Mouse (Mus musculus): Measurements from ENCODE around the gene Sparcl1.

Gene Sparcl1

GRCm38 (mm10) chr5:104113491-104114172 is at the start of gene Sparcl1:
TSS of gene Sparcl1 (minus strand) at chr5:104113733.
- no peak for DNase-seq (ENCODE audit: low spot score)

- no peak for DNase-seq (ENCODE audit: low spot score)
These were observed 47.9 kb upstream of the Sparcl1 start for GRCm38 (mm10) chr5:104161390-104161789.

GRCm38 (mm10) chr5:104160581-104160980 is 47.0 kb upstream of the Sparcl1 start:
- DNase-seq (ENCODE audit: low spot score) = no peak

- DNase-seq (ENCODE audit: low spot score) = no peak
These were observed 45.0 kb upstream of the Sparcl1 start for GRCm38 (mm10) chr5:104158332-104159052.

GRCm38 (mm10) chr5:104157701-104158100 is 44.2 kb upstream of the Sparcl1 start:
- no peak for DNase-seq (ENCODE audit: low spot score)

- no peak for DNase-seq (ENCODE audit: low spot score)
These were observed 36.7 kb upstream of the Sparcl1 start for GRCm38 (mm10) chr5:104150196-104150595.

- DNase-seq (ENCODE audit: low spot score) = no peak
These were observed 35.8 kb upstream of the Sparcl1 start for GRCm38 (mm10) chr5:104149349-104149748.

- DNase-seq (ENCODE audit: low spot score) = no peak
These were observed 30.5 kb upstream of the Sparcl1 start for GRCm38 (mm10) chr5:104144057-104144456.

GRCm38 (mm10) chr5:104141067-104141466 is 27.5 kb upstream of the Sparcl1 start:
- DNase-seq (ENCODE audit: low spot score) = no peak

- no peak for DNase-seq (ENCODE audit: low spot score)
These were observed 24.5 kb upstream of the Sparcl1 start for GRCm38 (mm10) chr5:104137920-104138541.

- DNase-seq (ENCODE audit: low spot score) = no peak
These were observed 20.2 kb upstream of the Sparcl1 start for GRCm38 (mm10) chr5:104133752-104134151.

GRCm38 (mm10) chr5:104131544-104131943 is 18.0 kb upstream of the Sparcl1 start:
- DNase-seq (ENCODE audit: low spot score) = no peak

GRCm38 (mm10) chr5:104130891-104131290 is 17.4 kb upstream of the Sparcl1 start:
- DNase-seq (ENCODE audit: low spot score) = no peak

- DNase-seq (ENCODE audit: low spot score) = no peak
These were observed 14.9 kb upstream of the Sparcl1 start for GRCm38 (mm10) chr5:104128281-104129031.

- no peak for DNase-seq (ENCODE audit: low spot score)
These were observed 13.8 kb upstream of the Sparcl1 start for GRCm38 (mm10) chr5:104127351-104127750.

GRCm38 (mm10) chr5:104126561-104127320 is 13.2 kb upstream of the Sparcl1 start:
- DNase-seq (ENCODE audit: low spot score) = no peak

GRCm38 (mm10) chr5:104124016-104124658 is 10.6 kb upstream of the Sparcl1 start:
- no peak for DNase-seq (ENCODE audit: low spot score)

GRCm38 (mm10) chr5:104115890-104116289 is 2.4 kb upstream of the Sparcl1 start:
- DNase-seq (ENCODE audit: low spot score) = no peak

GRCm38 (mm10) chr5:104115118-104115517 is 1.6 kb upstream of the Sparcl1 start:
- no peak for DNase-seq (ENCODE audit: low spot score)

GRCm38 (mm10) chr5:104112511-104112910 is 1.0 kb downstream of the Sparcl1 start:
- no peak for DNase-seq (ENCODE audit: low spot score)

GRCm38 (mm10) chr5:104112016-104112415 is 1.5 kb downstream of the Sparcl1 start:
- no peak for DNase-seq (ENCODE audit: low spot score)

Measured in ovary, adult 18-20 months (tissue).